Mouse (Mus musculus) spleen, postnatal 10 days (tissue): ENCODE data around the gene Nav1.
A peak's percentile ranks its signal among the peaks of the same experiment; 100 is the strongest.

Source experiments
- DNase-seq, 2 experiments: peaks; one replicate each; pipeline ENCODE4 v3.0.0; 2021 to 2022; ENCODE audit warnings: low spot score in 2 of 2

Gene Nav1

GRCm38 (mm10) chr1:135607019-135607418 lies at the start of gene Nav1:
Nav1 (minus strand) TSS chr1:135607295.
- no peak for DNase-seq

GRCm38 (mm10) chr1:135653909-135654308 lies 46.8 kb upstream of the Nav1 start:
- no peak for DNase-seq

DNA sequence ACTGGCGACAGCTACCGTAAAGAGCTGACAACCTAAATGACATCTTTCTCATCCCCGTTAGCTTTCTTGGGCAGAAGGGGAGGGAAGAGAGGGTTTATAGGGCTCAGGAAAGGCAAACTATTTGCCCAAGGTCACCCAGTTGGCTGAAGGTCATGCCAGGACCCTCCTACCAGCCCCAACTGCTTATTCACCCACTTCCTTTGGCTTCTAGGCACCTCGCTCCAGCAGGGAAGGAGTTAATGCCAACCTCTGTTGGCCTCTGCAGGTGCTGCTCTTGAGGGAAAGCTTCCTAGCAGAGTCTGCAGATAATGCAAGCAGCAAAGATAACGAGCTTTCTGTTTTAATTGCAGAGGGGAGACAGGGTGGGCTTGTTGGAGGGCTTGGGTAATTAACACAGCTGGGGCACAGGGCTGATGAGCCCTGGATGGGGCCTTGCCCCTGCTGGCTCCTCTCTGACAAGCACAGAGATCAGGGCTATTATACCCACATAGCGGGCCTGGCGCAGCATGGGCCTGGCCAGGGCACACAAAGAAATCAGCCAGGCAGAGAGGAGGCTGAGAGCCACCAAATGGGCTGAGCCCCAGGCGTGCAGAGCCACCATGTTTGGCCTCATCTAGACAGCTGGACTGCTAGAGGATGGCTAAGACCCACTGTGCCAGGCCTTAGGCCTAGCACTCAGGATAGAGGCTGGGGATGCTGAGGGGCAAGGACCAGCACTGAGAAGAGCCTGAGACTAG lies 38.5 kb upstream of the Nav1 start:
- no peak for DNase-seq

DNA sequence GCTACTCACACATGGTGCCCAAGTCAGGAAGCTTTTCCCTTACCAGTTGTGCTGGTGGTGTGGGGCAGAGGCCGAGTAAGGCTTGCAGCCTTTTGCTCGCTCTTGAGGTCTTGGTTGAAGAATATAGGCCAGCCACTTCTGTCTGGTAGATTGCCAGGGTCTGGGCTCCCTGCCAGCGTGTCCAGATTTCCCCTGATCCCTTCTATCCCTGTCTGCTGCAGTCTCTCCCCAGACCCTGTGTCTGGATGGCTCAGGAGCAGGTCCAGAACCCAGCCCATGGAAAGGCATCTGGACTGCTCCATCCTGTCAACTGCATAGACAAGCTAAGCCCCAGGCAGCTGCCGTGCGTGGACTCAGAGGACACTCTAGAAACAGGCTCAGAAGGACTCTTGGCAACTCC lies 37.0 kb upstream of the Nav1 start:
- no peak for DNase-seq

DNA sequence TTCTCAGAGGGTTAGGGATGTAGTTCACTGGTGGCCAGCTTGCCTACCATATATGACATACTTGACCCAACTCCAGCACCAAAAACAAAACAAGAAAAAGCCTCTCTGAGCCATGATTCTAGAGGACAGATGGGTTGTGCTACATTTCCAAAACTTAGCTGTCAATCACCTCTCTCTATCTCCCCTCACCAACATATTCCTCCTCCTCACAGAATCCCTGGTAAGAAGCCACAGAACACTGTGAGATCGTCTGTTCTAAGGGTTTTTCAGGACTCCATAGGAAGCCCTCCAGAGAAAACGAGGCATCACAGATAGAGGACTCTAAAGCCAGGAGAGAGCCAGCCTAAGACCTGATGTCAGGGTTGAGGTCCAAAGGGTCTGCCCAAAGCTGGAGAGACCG lies 36.6 kb upstream of the Nav1 start:
- no peak for DNase-seq

DNA sequence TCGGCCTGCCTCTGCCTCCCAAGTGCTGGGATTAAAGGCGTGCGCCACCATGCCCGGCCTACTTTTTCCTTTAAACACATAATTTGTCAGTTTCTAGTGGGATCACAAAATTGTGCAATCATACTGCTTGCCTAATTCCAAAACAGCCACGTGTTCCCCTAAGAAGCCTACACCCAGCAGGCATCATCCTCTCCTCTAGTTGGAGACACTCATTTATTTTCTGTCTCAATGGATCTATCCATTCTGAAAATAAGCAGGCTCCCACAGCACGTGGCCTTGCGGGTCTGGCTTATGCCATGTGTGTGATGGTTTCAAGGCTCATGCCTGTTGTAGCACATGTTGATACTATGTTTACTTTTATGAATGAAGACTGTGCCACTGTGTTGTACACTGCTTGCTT lies 32.8 kb upstream of the Nav1 start:
- no peak for DNase-seq

DNA sequence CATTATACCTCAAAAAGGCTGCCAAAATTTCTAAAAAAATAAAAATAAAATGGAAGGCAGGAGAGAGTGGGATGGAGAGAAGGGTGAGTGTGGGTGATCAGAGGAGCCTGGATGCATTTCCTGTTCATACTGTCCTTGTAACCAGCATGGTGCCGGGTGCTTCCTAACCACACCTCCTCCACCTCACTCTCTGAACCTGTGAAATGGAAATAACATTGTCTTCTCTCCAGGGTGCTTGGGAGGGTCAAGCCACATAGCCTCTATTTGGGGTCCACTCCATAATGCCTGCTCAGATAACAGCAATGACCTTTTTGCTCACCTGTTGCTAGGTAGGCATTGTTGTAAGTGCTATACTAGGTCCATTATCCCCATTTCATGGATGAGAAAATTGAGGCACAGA lies 32.0 kb upstream of the Nav1 start:
- no peak for DNase-seq

DNA sequence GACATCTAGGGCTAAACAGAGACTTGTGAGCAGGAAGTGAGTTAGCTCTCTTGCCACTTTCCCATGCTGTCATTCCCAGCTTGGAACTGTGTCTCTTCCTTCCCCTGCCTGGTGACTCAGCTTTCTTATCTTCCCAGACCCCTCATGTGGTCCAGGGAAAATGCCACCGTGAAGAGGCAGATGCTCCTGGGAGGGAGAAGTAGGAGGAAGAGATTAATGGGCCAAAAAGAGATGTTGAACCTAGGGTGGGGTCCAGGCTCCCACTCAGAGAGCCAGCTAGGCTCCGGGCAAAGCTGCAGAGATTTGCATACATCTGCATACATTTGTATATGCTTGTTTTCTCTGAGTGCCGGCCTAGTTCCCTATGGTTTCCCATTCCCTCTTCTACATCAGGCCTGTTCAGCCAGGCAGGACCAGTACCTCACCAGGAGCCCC lies 30.5 kb upstream of the Nav1 start:
- no peak for DNase-seq

DNA sequence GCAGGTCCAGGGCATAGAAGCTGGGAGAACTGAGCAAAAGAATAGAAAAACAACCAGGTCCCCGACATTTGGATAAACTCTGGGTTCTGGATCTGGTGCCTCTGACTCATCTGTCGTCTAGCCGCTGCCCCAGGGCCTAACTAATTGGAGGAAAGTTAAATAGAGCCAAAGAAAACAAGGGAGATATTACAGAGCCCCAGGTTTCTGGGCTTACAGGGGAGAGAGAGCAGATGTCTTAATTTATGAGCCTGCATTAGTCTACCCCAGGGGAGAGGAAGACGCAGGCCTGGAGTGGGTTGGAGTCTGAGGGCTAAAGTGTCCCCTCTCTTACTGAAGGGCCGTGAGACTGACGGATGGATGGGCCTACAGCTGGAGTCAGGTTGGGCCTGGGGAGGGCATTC lies 29.0 kb upstream of the Nav1 start:
- no peak for DNase-seq

GRCm38 (mm10) chr1:135635323-135636064 lies 28.4 kb upstream of the Nav1 start:
- DNase-seq: no peak

GRCm38 (mm10) chr1:135634791-135635190 lies 27.7 kb upstream of the Nav1 start:
- peak in 1 of 2 experiments; percentile 24 for DNase-seq

DNA sequence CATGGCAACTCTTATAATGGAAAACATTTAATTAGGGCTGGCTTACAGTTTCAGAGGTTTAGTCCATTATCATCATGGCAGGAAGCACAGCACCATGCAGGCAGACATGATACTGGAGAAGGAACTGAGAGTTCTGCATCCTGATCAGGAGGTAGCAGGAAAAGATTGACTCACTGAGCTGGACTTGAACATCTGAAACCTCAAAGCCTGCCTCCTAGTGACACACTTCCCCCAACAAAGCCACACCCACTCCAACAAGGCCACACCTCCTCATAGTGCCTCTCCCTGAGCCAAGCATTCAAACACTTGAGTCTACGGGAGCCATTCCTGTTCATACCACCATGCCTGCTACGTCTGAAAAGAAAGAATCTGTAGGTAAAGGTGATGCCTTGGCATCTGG lies 26.8 kb upstream of the Nav1 start:
- DNase-seq: no peak

GRCm38 (mm10) chr1:135633478-135633877 lies 26.4 kb upstream of the Nav1 start:
- DNase-seq: no peak

DNA sequence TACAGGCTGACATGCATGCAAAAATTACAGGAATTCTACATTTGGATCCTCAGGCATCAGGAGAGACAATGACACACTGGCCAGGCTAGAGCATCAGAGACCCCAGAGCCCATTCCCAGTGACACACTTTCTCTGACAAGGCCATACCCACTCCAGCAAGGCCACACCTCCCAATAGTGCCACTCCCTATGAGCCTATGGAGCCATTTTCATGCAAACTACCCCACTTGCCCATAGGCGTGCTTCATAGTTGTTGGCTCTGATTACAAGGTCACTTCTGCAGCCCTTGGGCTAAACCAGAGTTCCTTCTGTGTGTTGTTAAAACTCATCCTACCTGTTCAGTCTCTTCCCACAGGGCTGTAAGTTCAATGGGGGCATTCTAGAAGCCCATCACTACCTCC lies 25.1 kb upstream of the Nav1 start:
- DNase-seq: no peak

- peak in 1 of 2 experiments; percentile 65 for DNase-seq
Measured at GRCm38 (mm10) chr1:135631515-135631914, 24.4 kb upstream of the Nav1 start.

- no peak for DNase-seq
Measured at GRCm38 (mm10) chr1:135629846-135630245, 22.8 kb upstream of the Nav1 start.

DNA sequence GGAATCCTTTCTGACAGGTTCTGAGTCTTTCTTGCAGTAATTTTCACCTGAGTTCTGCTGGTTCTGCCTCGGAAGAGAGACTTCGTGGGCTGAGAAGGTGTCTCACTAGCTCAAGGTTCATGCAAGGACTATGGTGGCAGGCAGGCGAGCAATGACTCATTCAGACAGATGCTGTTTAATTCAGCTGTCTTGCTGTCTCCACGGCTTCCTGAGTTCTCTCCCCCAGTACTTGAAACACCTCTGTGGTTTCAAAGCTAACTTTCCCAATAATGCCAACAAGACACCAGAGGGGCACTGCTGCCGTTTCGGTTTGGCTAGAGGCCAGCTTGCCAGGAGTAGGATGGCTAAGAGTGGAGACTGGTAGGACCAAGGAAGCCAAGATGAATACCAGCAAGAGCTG lies 19.1 kb upstream of the Nav1 start:
- no peak for DNase-seq

GRCm38 (mm10) chr1:135625741-135626140 lies 18.6 kb upstream of the Nav1 start:
- no peak for DNase-seq

DNA sequence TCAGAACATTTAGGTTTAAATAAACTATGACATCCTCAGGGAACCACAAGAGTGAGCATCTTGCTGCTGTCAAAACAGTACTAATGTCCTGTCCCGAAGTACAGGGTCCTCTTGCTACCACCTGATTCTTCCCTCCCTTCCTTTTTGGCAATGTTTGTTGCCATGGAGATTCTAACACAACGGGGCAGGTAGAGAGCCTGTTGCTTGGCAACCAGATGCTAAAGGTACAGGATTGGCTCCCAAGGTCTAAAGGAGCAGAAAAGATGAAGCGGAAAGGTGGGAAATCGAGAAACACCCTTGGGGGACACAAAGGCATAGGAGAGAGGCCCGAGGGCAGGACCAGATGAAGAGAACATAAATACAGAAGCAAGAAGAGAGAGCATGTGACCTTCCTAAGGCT lies 17.6 kb upstream of the Nav1 start:
- no peak for DNase-seq

DNA sequence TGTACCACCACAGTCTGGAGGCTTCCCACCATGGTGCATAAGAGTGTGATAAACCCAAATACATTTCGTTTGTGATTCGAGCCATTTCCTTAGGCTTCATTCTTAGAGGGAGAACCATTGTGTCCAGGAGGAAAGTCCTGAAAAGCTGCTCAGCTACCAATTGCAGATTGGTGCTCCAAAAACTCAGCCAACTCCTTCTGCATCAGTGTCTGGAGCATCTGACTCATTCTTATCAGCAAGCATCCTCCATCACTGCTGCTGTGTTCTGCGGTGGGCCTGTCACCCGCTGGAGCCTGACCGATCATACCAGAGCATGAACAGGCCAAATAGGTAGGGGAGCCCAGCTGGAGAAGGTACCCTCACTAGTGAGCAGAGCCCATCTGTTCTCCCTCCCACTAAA lies 16.0 kb upstream of the Nav1 start:
- no peak for DNase-seq

DNA sequence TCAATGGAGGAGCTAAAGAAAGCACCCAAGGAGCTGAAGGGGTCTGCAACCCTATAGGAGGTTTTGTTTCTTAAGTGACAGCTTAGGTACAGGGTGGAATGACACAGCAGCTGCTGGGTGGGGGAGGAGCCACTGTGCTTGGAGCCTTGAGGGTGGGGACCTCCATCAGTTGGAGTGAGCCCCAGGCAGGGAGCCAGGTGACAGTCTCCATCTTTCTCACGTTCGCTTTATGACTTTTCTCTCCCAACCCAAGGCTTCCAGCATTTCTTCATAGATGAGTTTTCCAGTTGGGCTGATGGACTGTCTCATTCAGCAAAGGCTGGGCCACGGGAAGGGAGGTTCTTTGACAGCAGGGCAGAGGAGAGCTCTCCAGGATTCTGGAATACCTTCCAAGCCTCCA lies 14.2 kb upstream of the Nav1 start:
- no peak for DNase-seq

DNA sequence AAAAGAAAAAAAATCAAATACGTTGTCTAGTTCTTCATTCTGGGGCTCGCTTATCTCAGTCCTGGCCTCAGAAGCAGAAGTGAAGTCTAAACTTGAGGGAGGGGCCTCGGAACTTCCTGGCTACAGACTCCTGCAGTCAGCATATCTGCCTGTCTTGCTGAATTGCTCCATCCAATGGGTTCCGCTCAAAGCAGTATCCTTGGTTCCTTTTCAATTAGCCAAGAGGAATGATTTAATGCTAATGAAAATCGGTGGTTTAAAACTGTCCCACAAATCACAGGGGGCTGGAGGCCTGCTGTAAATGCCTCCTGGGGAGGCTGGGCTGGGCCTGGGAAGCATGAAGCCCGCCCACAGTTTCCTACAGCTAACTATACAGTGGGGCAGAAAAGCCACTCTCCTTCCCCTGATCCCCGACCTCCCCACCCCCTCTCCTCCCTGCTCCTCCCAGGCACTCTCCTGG lies 12.9 kb upstream of the Nav1 start:
- peak in 1 of 2 experiments; percentile 24 for DNase-seq

GRCm38 (mm10) chr1:135619130-135619529 lies 12.0 kb upstream of the Nav1 start:
- no peak for DNase-seq
